Mouse (Mus musculus) E14TG2a.4 (cell line): ENCODE measurements around the gene Strbp.

ENCODE experiments used
- CTCF ChIP-seq: conservative IDR thresholded peaks from 2 replicates; pipeline ENCODE4 v1.5.1; 2014; ENCODE audit warnings: low read length
- NANOG ChIP-seq: IDR thresholded peaks from 2 replicates; pipeline ENCODE4 v1.6.1; 2014; ENCODE audit warnings: borderline replicate concordance, low read length, mixed read lengths
- POU5F1 ChIP-seq: IDR thresholded peaks from 2 replicates; pipeline ENCODE4 v1.6.1; 2014; ENCODE audit warnings: low read length, borderline replicate concordance

GRCm38 (mm10) chr2:37480039-37480438, 223.6 kb downstream of the Strbp start:
- TF ChIP-seq CTCF: no peak
- no peak for TF ChIP-seq POU5F1
- TF ChIP-seq NANOG: no peak
